Mouse (Mus musculus) midbrain, postnatal 0 days (tissue): ENCODE measurements around the gene Tas2r134. TPM values are rescaled to one million over a fixed set of nuclear protein-coding genes. Genes with fewer than 3 reads are reported as not detected.

Experiments
- ATAC-seq: fragments of 200-750 bp; cut with Nextera tagmentation; 2 replicates; pipeline ENCODE4 v1.8.0; 2017; ENCODE audit warnings: moderate number of reproducible peaks, mild to moderate bottlenecking, moderate TSS enrichment, moderate library complexity; ENCODE audit not compliant: low FRiP score
- DNase-seq: peaks from one replicate; pipeline ENCODE4 v3.0.0-alpha.2; 2015; ENCODE audit warnings: low spot score
- H3K27ac ChIP-seq: fragments of 300-500 bp; sonication (generic); 2 replicates; pipeline ENCODE4 v1.5.1; 2014; ENCODE audit warnings: low read depth, mild to moderate bottlenecking, low read length, mixed read lengths
- H3K27me3 ChIP-seq: fragments of 300-500 bp; sonication (generic); 2 replicates; pipeline ENCODE4 v1.6.1; 2014; ENCODE audit warnings: low read length, control low read depth, mixed read lengths; ENCODE audit not compliant: insufficient read depth
- H3K36me3 ChIP-seq: fragments of 300-500 bp; sonication (generic); 2 replicates; pipeline ENCODE4 v1.6.1; 2014; ENCODE audit warnings: low read length, control low read depth, mixed read lengths; ENCODE audit not compliant: insufficient read depth
- H3K4me1 ChIP-seq: fragments of 300-500 bp; sonication (generic); 2 replicates; pipeline ENCODE4 v1.6.1; 2014; ENCODE audit warnings: mild to moderate bottlenecking, control low read depth, antibody characterized with exemption, low read length, mixed read lengths; ENCODE audit not compliant: insufficient read depth
- H3K4me2 ChIP-seq: fragments of 300-500 bp; sonication (generic); 2 replicates; pipeline ENCODE4 v1.6.1; 2014; ENCODE audit warnings: low read depth, mild to moderate bottlenecking, low read length, mixed read lengths; ENCODE audit not compliant: poor library complexity, severe bottlenecking
- H3K4me3 ChIP-seq: fragments of 300-500 bp; sonication (generic); 2 replicates; pipeline ENCODE4 v1.5.1; 2014; ENCODE audit warnings: low read depth, mild to moderate bottlenecking, low read length, moderate library complexity
- H3K9ac ChIP-seq: fragments of 300-500 bp; sonication (generic); replicated peaks from 2 replicates; pipeline ENCODE4 v1.6.1; 2014; ENCODE audit warnings: mild to moderate bottlenecking, low read length, moderate library complexity, mixed read lengths; ENCODE audit not compliant: poor library complexity, severe bottlenecking
- H3K9me3 ChIP-seq: fragments of 300-500 bp; sonication (generic); 2 replicates; pipeline ENCODE4 v1.6.1; 2016; ENCODE audit warnings: low read length, control low read depth
- CTCF ChIP-seq: IDR thresholded peaks from 2 replicates; pipeline ENCODE4 v1.5.1; 2016; ENCODE audit warnings: antibody characterized with exemption, mild to moderate bottlenecking
- WGBS: fragments of 180-500 bp; shearing (Covaris S2); extraction: QIAGEN DNeasy Blood & Tissue Kit; methylation state at CpG from one replicate; pipeline ENCODE4 v1.1.7; 2014; 5-methylcytosine and 5-hydroxymethylcytosine counted together
- polyA plus RNA-seq: library from polyadenylated mRNA; unstranded; fragments of >200 nt; fragmentation: Nextera tagmentation; extraction: Ambion mirVana; gene quantifications from 2 replicates; pipeline ENCODE4 v1.2.1, GENCODE M21; 2015
- total RNA-seq: library from RNA; depleted of rRNA; stranded (reverse); fragments of >200 nt; gene quantifications from 2 replicates; pipeline ENCODE4 v1.2.3, GENCODE M21; 2014

Gene Tas2r134
- total and polyA plus RNA-seq, 2 experiments from 2014 or later = not detected

GRCm38 (mm10) chr2:51610897-51611296 is 16.4 kb upstream of the Tas2r134 start:
- Histone ChIP-seq H3K4me1 (peaks cover 2% of the 10 kb centered on the region), H3K27me3 (no peaks in the 10 kb centered on the region), H3K36me3 (no peaks in the 10 kb centered on the region), H3K9ac (no peak overlapping the region), H3K4me3 (peak overlapping the region; percentile 27; the same call in 1 of the 2 replicates), H3K27ac (no peak overlapping the region), H3K9me3 (no peaks in the 10 kb centered on the region), H3K4me2 (peak overlapping the region; percentile 50; the same call in 1 of the 2 replicates)
- TF ChIP-seq CTCF = no peak
- ATAC-seq (no peak), DNase-seq (peak; percentile 50)
- WGBS = 15% methylated on average over 2 of the region's 2 CpGs

GRCm38 (mm10) chr2:51613716-51614115 is 13.6 kb upstream of the Tas2r134 start:
- TF ChIP-seq CTCF = no peak
- ATAC-seq (no peak), DNase-seq (no peak)
- Histone ChIP-seq H3K9me3 (no peaks in the 10 kb centered on the region), H3K4me3 (no peak overlapping the region), H3K4me2 (no peak overlapping the region), H3K9ac (no peak overlapping the region), H3K4me1 (peaks cover 2% of the 10 kb centered on the region), H3K27ac (no peak overlapping the region), H3K27me3 (no peaks in the 10 kb centered on the region), H3K36me3 (no peaks in the 10 kb centered on the region)
- WGBS = 80% methylated on average over 4 of the region's 4 CpGs

- Histone ChIP-seq H3K9ac (no peak overlapping the region), H3K27me3 (no peaks in the 10 kb centered on the region), H3K9me3 (no peaks in the 10 kb centered on the region), H3K27ac (no peak overlapping the region), H3K36me3 (no peaks in the 10 kb centered on the region), H3K4me2 (no peak overlapping the region), H3K4me1 (no peaks in the 10 kb centered on the region), H3K4me3 (no peak overlapping the region)
- ATAC-seq (no peak), DNase-seq (no peak)
- WGBS = 78% methylated on average over 2 of the region's 2 CpGs
- TF ChIP-seq CTCF = no peak
Measured at GRCm38 (mm10) chr2:51621931-51622330, 5.4 kb upstream of the Tas2r134 start.

GRCm38 (mm10) chr2:51626007-51626406 is 1.3 kb upstream of the Tas2r134 start:
- no peak for DNase-seq

GRCm38 (mm10) chr2:51631428-51631827 is 4.1 kb downstream of the Tas2r134 start:
- Histone ChIP-seq H3K27me3 (no peaks in the 10 kb centered on the region), H3K9me3 (no peaks in the 10 kb centered on the region), H3K4me1 (no peaks in the 10 kb centered on the region), H3K27ac (no peak overlapping the region), H3K9ac (no peak overlapping the region), H3K36me3 (no peaks in the 10 kb centered on the region), H3K4me3 (no peak overlapping the region), H3K4me2 (no peak overlapping the region)
- 80% methylated on average over 2 of the region's 2 CpGs for WGBS
- no peak for ATAC-seq
- no peak for TF ChIP-seq CTCF
- DNase-seq = no peak

More at GRCm38 (mm10) chr2:51626007-51626406, 1.3 kb upstream of the Tas2r134 start:
- TF ChIP-seq CTCF = no peak
- no peak overlapping the region for H3K4me2 ChIP-seq
- H3K27me3 ChIP-seq = no peaks in the 10 kb centered on the region
- 82% methylated on average over 3 of the region's 3 CpGs for WGBS
- H3K4me1 ChIP-seq = no peaks in the 10 kb centered on the region
- no peaks in the 10 kb centered on the region for H3K36me3 ChIP-seq
- H3K9me3 ChIP-seq = no peaks in the 10 kb centered on the region
- no peak overlapping the region for H3K27ac ChIP-seq
- no peak overlapping the region for H3K9ac ChIP-seq
- ATAC-seq = no peak
- no peak overlapping the region for H3K4me3 ChIP-seq

GRCm38 (mm10) chr2:51637681-51638080 is 10.4 kb downstream of the Tas2r134 start:
- Histone ChIP-seq H3K36me3 (no peaks in the 10 kb centered on the region), H3K27ac (no peak overlapping the region), H3K9ac (no peak overlapping the region), H3K4me3 (no peak overlapping the region), H3K4me2 (no peak overlapping the region), H3K9me3 (no peaks in the 10 kb centered on the region), H3K27me3 (no peaks in the 10 kb centered on the region), H3K4me1 (no peaks in the 10 kb centered on the region)
- DNase-seq (no peak), ATAC-seq (no peak)
- 83% methylated on average over 11 of the region's 11 CpGs for WGBS
- TF ChIP-seq CTCF = no peak
